Mouse (Mus musculus): ENCODE results near the gene Cenpk.
"Not testable (repeated sequence)": the region's sequence is repeated elsewhere in the genome, so short reads cannot be mapped to it uniquely, and the experiment has no call there.

Cenpk gene

DNA sequence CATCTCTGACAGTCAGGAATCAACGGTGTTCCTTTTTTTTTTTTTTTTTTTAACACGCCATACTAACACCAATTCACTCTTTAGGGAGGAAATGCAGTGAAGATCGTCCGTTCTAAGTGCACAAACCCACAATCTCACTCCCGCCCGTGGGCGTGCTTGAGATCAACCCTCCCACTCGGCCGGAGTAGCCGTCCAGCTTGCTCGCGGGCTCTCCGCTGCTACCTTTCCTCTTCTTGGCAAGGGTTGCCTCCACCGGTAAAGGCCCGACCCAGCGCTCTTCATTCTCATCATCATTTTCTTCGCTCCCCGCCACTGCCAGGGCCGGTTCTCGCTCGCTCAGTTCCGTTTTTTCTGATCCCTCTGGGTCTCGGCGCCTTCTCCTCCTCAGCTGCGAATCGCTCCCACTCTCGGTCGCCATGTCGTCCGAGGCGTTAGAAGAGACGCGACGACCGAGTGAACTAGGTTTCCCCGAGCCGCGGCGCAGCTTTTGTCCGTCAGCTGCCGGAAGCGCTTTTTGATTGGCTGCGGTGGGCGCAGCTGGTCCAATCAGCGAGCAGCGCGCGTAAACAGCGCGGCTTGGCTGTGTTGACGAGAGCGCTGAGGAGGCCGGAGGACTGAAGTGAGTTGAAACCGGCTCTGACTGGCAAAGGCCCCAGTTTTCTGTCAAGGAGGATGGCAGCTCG lies at the start of gene Cenpk, which contains the start of gene Ppwd1:
Gene Cenpk (plus strand): TSS at position 228 of the 683 bp plus-strand sequence.
Gene Ppwd1 (minus strand): TSS at position 460 of the 683 bp plus-strand sequence.
- peak; percentile 95 to 99 for DNase-seq (ENCODE audit: inconsistent age in 2 of 2, low spot score in 1 of 2)

DNA sequence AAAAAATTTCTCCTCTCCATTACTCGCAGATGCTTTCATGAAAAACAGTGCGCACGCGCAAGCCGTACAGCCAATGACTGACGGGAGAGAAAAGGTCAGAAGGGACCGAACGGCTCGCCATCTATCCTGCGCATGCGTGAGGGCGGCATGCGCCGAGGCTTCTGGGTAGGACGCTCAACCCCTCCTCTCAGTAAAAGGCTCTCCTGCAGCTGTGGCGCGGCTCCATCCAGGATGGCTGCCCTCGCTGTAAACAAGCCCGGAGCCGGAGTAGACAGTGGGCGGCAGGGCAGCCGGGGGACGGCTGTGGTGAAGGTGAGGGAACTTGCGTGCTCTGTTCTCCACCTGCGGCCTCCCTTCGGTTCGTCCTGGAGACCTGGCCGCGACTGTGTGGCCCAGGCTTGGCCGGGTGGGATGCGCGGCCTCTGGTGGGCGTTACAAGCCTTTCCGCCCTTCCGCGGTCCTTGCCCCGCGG lies 49.7 kb upstream of the Cenpk start, which contains the start of gene Trim23:
Gene Trim23 (plus strand): TSS at position 148 of the 472 bp plus-strand sequence.
- peak; percentile 98 to 99 for DNase-seq (ENCODE audit: inconsistent age in 2 of 2, low spot score in 1 of 2)

DNA sequence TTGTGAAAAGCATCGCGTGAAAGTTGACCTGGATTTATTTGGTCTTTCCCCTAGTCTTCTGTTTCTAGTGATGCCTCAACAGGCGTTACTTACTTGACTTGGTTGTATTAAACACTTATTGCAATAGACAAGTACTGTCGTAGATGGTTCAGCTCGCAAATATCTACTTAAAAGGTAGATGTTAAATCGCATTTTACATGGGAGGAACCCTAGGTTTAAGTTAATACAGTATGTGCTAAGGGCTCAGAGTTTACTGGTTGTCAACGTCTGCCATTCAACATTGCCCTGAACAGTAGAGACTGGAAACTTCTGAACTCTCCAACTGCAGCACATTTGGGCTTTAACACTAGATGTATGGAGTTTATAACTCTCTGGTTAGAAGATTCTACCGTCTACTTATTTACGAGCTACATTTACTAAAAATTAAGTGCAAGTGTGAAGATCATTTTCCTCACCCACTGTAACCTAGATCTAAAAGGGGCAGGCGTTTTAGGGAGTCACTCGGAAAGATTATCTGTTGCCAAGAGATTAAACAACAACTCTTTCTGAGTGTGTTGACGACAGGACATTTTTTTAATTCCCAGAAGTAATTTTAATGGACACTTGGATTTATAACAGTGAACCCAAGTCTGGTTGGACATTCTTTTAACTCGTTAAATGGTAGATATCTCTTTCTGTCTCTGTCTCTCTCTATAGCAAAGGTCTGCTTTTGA lies 49.1 kb upstream of the Cenpk start:
- no peak for DNase-seq (ENCODE audit: inconsistent age in 2 of 2, low spot score in 1 of 2)

DNA sequence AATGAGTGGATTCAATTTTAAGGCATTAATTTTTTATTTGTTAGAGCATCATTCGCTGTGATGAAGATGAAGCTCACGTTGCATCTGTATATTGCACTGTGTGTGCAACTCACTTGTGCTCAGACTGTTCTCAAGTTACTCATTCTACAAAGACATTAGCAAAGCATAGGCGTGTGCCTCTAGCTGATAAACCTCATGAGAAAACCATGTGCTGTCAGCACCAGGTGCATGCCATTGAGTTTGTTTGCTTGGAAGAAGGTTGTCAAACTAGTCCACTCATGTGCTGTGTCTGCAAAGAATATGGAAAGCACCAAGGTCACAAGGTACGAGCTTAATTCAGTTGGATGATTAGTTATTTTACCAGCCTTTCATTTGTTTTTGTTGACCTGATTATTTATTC lies 41.1 kb upstream of the Cenpk start:
- DNase-seq (ENCODE audit: inconsistent age in 2 of 2, low spot score in 1 of 2): peak in 1 of 2 experiments; percentile 11

DNA sequence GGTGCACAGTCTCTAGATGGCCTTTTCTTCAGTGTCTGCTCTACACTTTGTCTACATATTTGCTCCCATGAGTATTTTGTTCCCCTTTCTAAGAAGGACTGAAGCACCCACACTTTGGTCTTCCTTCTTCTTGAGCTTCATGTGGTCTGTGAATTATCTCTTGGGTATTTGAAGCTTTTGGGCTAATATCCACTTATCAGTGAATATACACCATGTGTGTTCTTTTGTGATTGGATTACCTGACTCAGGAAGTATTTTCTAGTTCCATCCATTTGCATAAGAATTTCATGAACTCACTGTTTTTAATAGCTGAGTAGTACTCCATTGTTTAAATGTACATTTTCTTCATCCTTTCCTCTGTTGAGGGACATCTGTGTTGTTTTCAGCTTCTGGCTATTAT lies 32.5 kb upstream of the Cenpk start:
- not testable (repeated sequence) for DNase-seq (ENCODE audit: inconsistent age in 2 of 2, low spot score in 1 of 2)

DNA sequence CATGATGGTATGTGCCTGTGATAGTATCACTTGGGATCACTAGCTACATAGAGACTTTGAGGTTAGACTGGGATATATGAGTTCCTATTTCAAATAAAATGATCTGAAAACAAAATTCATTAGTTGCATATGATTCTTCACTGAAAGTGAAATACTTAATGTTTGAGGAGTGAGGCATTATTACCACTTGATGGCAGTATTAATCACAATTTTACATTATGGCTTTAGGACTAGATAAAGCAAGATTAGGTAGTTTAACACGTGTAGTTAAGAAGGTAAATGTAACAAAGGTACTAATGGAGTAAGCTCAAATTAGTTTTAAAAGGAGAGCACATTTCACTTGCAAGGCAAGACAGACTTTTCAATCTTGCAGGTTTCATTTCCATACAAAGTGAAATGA lies 24.1 kb upstream of the Cenpk start:
- DNase-seq (ENCODE audit: inconsistent age in 2 of 2, low spot score in 1 of 2): no peak

DNA sequence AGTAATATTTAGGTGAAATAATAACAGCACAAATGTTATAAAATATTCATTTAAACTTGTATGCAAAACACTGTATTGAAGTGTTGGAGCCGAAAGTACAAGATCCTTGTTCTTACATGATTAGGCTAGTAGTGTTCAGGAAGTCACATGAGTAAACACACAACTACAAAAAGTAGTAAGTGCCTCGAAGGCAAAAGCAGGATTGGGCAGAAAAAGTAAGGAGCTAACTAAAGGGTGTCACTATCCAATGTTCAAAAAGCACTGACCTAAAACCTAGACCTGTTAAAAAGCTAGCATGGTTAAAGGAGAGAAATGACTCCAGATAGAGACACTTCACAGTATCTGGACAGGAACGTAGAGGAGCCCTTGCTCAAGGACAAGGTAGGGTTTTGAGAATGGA lies 933 bp upstream of the Cenpk start:
- peak in 1 of 2 experiments; percentile 23 for DNase-seq (ENCODE audit: inconsistent age in 2 of 2, low spot score in 1 of 2)

DNA sequence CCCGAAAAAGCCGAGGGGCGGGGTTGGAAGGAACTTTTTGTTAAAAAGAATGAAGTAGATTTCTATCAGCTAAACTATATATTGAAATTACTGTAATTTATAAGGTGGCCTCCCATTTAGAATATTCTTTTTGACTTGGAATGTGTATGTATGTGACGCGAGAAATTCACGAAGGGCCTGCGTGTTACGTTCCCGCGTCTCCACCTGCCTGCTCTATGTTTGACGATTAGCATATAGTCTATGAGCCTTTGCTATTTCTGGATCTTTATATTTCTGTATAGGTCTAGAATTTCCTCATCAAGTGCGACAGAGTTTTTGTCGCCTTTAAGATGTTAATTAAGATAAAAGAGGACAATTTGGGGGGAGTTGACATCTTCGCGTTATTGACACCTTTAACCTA lies 770 bp downstream of the Cenpk start:
- no peak for DNase-seq (ENCODE audit: inconsistent age in 2 of 2, low spot score in 1 of 2)

DNA sequence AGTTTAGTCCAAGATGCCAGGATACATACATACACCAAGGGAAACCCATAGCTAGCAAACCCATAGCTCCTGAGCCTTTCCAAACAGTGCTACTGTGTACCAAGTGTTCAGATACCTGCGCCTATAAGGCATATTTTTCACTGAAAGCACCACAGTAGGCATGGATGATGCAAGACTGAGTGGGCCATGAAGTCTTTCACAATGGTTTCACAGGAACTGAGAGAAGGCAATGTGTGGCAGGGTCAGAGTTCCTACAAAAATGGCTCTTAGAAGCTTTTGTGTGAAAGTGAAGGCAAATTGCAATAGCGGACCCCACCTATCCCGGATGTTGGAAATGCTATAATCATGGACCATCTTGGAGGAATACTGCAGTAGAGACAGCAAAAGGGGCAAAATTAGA lies 30.6 kb downstream of the Cenpk start:
- DNase-seq (ENCODE audit: inconsistent age in 2 of 2, low spot score in 1 of 2): no peak

DNA sequence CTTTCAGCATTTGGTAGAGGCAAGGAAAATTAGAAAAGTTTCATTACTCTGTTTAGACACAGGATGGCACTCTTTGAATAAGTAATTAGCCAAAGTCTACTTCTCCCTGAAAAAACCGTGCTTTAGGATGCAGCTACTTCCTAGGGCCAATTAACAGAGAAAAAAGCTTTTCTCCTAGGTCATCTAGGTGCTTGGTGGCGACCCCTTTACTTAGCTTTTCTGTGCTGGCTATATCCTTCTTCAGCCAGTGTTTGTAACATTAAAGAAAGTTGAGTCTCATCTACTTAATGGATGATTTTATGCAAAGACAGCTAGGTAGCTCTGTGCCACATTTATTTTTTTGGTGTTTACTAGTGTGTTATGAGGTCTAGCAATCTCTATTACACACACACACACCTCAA lies 56.6 kb downstream of the Cenpk start:
- peak; percentile 23 to 84 for DNase-seq (ENCODE audit: inconsistent age in 2 of 2, low spot score in 1 of 2)

DNA sequence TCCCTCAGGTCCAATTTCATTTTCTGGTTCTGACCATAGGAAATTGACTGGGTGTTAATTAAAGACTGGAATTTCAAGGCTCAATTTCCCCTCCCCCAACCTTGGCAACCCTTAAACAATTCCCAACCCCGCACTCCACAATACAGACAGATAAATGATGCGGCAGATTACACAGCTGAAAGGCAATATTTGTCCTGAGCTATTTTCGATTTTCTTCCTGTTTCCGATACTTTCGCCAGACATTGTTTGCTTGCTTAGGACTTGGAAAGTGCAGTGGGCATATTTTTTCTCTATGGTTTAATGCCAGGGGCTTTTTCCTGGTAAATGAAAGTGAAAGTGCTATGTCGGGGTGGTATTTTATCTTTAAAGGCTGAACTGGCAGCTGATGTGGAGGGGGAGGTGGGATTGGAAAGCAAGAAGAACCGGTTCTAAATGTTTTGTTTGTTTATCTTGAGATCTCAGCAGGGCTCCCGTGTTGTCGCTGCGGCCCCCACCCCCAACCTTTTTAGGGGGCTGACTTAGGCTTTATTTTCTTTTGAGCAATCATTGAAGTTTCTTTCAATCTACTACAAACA lies 57.4 kb downstream of the Cenpk start:
- DNase-seq (ENCODE audit: inconsistent age in 2 of 2, low spot score in 1 of 2): peak in 1 of 2 experiments; percentile 47

DNA sequence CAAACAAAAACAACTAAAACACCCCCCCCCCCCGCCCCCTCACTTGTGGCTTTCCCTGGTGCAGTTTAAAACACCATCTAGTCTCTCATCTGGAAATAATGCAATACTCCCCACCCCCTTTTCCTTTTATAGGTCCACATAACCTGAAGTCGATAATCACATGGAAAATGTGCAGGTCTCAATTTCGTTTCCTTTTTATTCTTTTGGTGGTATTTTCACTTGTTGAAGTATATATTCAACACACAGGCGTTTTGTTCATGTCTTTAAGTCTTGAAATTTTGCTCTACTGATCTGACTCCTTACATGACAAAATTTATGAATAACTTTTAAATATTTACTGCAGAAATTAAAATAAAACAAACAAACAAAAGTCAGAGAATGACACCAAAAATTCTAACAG lies 57.9 kb downstream of the Cenpk start:
- peak in 1 of 2 experiments; percentile 69 for DNase-seq (ENCODE audit: inconsistent age in 2 of 2, low spot score in 1 of 2)

DNA sequence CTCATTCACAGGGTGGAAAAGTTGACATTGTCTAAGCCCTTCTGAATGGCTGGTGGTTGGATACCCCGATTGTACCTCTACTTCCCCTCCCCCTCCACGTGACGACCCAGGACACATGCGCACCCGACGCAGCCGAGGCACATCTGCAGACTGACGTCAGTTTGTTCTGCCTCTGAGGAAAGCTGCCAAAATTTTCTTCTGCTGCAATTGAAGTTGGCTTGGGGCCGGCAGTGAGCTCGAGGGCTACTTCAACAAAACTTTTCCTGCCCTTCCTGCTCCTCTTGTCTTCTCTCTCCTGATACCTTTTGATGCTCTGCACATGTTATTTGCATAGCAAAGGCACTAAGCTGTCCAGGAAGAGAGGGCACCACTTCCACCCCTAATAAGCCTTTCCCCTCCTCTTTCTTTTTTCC lies 58.5 kb downstream of the Cenpk start:
- DNase-seq (ENCODE audit: inconsistent age in 2 of 2, low spot score in 1 of 2): peak; percentile 95 to 98

DNA sequence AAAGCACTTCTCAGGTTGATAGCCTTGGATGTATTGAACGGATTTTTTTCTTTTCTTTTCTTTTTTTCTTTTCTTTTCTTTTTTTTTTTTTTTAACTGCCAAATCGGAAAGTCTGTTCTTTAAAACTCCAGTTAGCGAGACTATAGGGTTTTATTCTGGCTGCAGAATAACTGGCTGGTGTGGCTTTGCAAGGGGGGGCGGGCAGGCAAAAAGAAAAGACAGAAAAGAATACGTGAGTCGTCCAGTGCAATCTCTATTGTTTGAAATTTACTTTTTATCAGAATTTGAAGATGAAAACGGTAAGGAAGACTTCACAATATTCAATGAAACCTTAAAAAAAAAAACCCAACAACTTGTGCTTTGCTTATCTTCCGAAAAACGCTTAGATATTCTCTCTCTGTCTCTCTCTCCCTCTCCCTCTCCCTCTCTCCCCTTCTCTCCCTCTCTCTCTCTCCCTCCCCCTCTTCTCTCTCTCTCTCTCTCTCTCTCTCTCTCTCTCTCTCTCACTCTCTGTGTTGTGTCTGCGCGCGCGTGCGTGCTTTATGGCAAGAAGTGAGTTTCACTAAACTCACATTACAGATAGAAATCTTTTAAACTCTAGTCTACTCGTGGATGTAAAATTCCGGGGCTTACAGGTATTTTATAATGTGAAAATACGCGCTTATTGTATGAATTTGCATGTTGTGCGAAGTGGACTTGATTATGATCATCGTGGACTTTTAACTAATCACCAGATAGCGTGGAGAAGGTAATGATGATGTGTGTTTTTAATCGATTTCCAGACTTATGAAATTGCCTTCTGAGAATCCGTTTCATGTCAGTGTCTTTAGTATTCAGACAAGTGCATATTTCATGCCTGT lies 59.2 kb downstream of the Cenpk start, which contains the start of gene Adamts6:
Gene Adamts6 (plus strand): TSS at position 470 of the 860 bp plus-strand sequence.
- DNase-seq (ENCODE audit: inconsistent age in 2 of 2, low spot score in 1 of 2): peak; percentile 21 to 58

DNA sequence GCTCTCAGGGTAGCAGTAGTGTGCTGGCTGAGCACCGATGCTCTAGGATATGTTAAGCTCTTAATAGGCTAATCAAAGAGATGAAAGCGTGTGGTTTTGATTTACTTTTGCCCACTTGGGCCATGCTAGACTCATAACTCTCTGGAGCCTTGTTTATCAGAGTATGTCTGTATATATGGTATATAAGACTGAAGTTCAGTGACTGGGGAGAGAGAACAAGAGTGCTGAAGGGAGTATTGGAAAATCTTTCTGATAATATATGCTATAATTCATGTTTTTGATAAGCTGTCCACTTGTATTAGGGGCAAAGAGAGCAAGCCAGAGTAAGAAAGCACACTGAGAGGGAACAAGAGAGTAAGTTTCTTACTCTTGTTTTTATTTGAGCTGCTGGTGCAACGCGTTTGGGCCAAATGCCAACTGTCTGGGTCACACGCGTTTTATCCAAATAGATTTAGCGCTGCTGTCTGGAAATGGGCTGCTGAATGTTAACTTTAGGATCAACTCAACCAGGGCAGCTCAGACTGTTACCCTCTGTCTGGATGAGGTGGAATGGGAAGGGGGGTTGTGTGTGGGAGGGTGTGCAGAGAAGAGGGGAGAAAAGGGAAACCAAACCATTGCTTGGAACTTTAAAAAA lies 59.9 kb downstream of the Cenpk start:
- peak; percentile 78 to 92 for DNase-seq (ENCODE audit: inconsistent age in 2 of 2, low spot score in 1 of 2)

DNA sequence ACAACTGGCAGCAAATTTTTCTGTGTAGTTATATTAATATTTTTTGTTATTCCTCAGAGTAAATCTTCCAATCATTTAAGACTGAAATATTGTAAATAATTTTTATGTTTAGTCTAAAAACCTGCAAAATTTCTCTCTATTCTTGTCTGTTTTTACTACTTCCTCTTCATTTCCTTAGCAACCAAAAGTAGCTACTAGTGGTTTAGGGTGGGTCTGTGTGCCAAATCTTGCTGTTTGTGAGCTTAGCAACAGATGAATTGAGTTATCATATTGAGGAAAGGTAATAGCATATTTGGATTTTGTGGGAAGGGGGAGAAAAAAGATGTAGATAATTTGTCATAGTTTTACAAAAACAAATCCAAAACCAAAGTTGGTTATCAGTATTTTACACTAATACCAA lies 60.8 kb downstream of the Cenpk start:
- no peak for DNase-seq (ENCODE audit: inconsistent age in 2 of 2, low spot score in 1 of 2)

DNA sequence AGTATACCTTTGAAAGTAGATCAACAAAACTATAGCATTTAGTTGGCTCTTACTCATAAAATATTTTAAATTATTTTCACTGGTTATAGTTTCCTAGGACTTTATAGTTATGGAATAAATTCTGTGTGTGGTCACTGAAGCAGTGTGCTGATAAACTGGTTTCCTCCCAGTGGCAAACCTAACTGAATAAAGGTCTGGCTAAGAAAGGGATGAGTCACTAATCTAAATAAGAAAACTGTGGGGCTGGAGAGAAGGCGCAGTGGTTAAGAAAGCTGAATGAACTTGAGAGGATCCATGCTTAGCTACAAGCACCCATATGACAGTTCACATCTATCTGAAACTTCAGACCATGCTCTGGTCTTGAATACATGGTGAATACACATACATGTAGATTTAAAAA lies 67.1 kb downstream of the Cenpk start:
- DNase-seq (ENCODE audit: inconsistent age in 2 of 2, low spot score in 1 of 2): no peak

All from adrenal gland, adult (tissue).